Mouse (Mus musculus): ENCODE measurements around the gene Lgals9. TPM values are rescaled to one million over a fixed set of nuclear protein-coding genes. Genes with fewer than 3 reads are reported as not detected.

The Lgals9 gene
- polyA plus RNA-seq, 1 experiment from 2014 or later: 54.4 TPM

DNA sequence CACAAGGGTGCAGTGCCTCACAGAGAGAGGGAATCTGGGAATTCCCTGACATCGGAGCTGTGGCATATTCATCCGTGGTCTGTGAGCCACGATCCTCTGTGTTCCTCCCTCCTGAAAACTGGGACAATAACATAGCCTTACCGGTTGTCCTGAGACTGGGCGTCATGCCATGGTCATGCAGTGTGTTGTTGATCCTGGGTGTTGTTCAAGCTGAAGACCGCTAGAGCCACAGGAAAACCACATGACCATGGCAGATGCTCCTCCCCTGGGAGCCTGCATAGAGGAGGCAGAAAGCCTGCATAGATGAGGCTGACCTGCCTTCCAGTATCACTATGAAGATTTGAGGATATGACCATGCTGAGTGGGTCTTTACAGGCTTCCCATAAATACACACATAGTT lies 69.3 kb downstream of the Lgals9 start:
- Histone ChIP-seq H3K36me3 (no peaks in the 10 kb centered on the region), H3K27ac (no peak overlapping the region), H3K9ac (no peak overlapping the region), H3K4me2 (no peak overlapping the region), H3K4me3 (no peak overlapping the region), H3K9me3 (replicated peaks) (no peaks in the 10 kb centered on the region), H3K4me1 (replicated peaks) (no peaks in the 10 kb centered on the region), H3K27me3 (no peaks in the 10 kb centered on the region)
- WGBS: 63% methylated on average over 6 of the region's 6 CpGs
- no peak for ATAC-seq (replicated peaks; ENCODE audit: insufficient number of reproducible peaks, insufficient read depth, low FRiP score, low read depth)

Other genes starting within 250 kb of the Lgals9 start
- 23.8 and 27.7 TPM in 2 replicates for gene Ccnq, start 233.2 kb downstream of the Lgals9 start, polyA plus RNA-seq (2015; fragmentation: Nextera tagmentation; extraction: Ambion mirVana)
- gene Lyrm9, start 158.4 kb downstream of the Lgals9 start, polyA plus RNA-seq (2015; fragmentation: Nextera tagmentation; extraction: Ambion mirVana): 26.9 and 37.9 TPM in 2 replicates
- 1.6 and 2.0 TPM in 2 replicates for gene Nos2, start 64.2 kb downstream of the Lgals9 start, polyA plus RNA-seq (2015; fragmentation: Nextera tagmentation; extraction: Ambion mirVana)
- 3.2 and 4.1 TPM in 2 replicates for gene Ksr1, start 161.5 kb upstream of the Lgals9 start, polyA plus RNA-seq (2015; fragmentation: Nextera tagmentation; extraction: Ambion mirVana)